Mouse (Mus musculus): ENCODE results near the gene Amotl1. TPM values are rescaled to one million over a fixed set of nuclear protein-coding genes. Genes with fewer than 3 reads are reported as not detected.

The Amotl1 gene
- not detected for polyA plus RNA-seq (2017; shearing (Covaris generic))

DNA sequence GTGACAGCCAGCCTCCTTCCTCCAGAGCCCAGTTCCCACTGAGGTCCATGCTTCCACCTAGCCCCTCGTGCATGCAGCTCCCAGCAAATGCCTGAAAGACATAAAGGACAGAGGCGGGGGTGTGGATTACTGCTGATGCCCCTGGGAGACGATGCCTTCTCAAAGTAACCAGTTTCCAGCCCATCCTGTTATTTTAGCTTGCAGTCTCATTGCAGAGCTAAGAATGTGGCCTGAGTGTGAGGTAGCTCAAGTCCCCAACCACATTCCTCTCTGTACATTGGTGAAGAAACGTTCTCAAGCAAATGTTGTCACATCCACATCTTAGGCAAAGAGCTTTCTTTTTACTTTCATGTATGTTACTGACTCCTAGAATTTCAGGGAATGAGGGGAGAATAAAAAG lies at the start of gene Amotl1:
Amotl1 (minus strand) TSS at position 101 of the 400 bp plus-strand sequence.

DNA sequence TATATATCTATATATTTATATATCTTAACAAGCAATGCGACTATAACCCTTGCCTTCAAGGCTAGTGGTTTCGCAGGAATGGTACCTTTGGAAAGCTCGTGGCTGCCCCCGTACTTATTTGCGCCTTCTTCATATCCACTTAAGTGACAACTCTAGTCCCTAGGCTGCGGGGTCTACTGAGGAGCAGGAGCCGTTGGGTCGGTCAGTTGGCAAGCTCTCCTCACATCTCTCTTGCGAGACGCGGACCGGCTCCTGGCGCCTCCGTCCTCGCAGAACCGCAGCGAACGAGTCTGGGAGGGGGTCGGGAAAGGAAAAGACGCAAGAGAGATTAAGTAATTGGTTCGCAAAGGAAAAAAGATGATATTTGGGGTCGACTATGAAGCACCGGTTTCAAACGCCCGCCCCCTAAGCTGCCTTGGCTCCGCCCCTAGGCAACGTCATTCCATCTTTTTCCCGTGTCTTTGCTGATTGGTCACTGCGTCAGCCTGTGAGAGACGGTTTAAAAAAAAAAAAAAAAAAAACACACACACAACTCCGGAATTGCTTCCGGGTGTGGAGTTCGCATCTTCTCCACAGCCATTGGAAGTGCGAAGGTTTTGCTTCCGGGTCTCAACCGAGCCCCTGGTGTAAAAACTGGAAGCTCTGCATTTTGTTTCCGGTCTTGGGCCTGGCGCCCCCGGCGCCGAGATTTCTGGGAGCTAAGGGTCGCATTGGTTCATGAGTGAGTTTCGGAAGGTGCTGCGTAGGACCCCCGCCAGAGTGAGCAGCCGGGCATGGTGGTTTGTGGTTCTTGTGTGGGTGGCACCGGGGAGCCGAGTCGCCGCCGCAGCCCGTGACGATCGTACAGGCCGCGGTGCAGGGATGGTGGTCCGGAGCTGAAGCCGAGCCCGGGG lies 144.6 kb downstream of the Amotl1 start, which contains the start of the genes Kdm4d and Cwc15:
Kdm4d (minus strand) TSS at position 460 of the 893 bp plus-strand sequence.
Cwc15 (plus strand) TSS at position 595 of the 893 bp plus-strand sequence.

Other genes with a start within 250 kb of the Amotl1 start
- not detected for gene Kdm4d, start 144.6 kb downstream of the Amotl1 start, polyA plus RNA-seq (2017; shearing (Covaris generic))
- 192 TPM for gene Cwc15, start 144.4 kb downstream of the Amotl1 start, polyA plus RNA-seq (2017; shearing (Covaris generic))
- not detected for gene Piwil4, start 95.7 kb upstream of the Amotl1 start, polyA plus RNA-seq (2017; shearing (Covaris generic))
- gene Fut4, start 107.3 kb upstream of the Amotl1 start, polyA plus RNA-seq (2017; shearing (Covaris generic)), result not detected
- gene 1700012B09Rik, start 126.0 kb upstream of the Amotl1 start, polyA plus RNA-seq (2017; shearing (Covaris generic)), result not detected
- 24.3 TPM for gene Mre11a, start 139.6 kb upstream of the Amotl1 start, polyA plus RNA-seq (2017; shearing (Covaris generic))
- 16.9 TPM for gene Ankrd49, start 139.8 kb upstream of the Amotl1 start, polyA plus RNA-seq (2017; shearing (Covaris generic))
- 7.2 TPM for gene Gpr83, start 215.2 kb upstream of the Amotl1 start, polyA plus RNA-seq (2017; shearing (Covaris generic))

Measured in naive thymus-derived CD4-positive, alpha-beta T cell, adult 5 months (primary cell).